Mouse (Mus musculus) right cerebral cortex, postnatal 14 days (tissue): Measurements from ENCODE around the gene Itga3.

Experiments
- DNase-seq: peaks from one replicate; pipeline ENCODE4 v3.0.0; 2022

Itga3 gene

DNA sequence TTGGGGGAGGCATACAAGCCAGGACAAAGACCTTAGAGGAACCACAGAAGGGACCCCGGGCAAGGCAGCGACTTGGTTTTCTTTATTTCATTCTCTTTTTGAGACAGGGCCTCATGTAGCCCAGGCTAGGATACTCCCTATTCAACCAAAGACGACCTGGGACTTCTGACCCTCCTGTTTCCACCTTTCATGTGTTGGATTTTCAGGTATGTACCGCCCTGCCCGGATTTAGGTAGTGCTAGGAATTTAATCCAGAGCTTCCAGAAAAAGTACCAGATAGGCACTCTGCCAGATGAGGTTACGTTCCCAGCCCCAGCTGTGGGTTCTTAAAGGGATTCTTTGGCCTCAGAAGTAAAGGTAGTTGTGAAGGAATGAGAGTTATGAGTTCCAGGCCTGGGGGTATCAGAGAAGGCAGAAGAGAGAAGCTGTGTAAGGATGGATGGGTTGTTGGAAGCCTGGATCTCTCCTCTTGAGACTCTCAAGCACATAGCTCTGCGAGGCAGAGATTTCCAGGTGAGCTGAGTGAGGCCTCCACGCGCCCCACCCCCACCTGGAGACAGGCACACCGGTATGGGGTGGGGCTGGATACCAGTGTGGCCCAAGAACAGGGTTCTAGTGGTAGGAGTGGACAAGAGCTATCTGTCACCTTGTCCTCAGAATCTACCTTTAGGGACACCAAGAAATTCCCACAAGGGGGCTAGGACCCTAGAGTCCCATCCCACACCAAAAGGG, 7.2 kb downstream of the Itga3 start:
- no peak for DNase-seq

GRCm38 (mm10) chr11:95056768-95057501, 19.7 kb downstream of the Itga3 start:
- no peak for DNase-seq

- DNase-seq: no peak
Measured at GRCm38 (mm10) chr11:95053062-95053461, 23.5 kb downstream of the Itga3 start.

DNA sequence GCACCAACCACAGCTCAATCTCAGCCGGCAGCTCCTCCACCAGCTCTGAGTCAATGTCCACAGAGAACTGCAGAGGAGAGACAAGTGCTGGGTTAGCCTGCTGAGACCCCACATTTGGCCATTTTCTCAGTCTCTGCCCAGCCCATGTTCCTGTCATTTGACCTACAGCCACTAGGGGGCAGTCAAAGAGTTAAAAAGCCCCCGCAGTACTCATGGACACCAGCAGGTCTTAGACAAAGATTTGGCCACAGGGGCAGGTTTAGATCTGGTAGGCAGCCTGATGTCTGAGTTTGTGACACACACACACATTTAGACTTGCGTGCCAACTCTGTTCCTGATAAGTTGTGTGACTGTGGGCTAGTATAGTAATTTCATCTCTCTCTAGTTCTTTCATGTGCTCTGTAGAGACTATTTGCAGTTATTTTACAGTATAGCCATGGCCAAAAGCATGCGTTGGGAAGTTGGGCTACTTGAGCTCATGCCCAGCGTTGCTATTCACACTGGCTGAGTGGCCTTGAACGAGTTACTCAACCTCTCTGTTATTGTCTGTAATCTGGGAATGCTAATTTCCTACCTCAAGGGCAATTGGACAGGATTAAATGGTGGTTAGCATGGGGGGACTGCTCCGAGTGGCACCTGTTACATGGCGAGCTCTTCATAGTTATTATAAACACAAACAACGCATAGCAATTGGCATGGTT, 29.5 kb downstream of the Itga3 start:
- DNase-seq: no peak

DNA sequence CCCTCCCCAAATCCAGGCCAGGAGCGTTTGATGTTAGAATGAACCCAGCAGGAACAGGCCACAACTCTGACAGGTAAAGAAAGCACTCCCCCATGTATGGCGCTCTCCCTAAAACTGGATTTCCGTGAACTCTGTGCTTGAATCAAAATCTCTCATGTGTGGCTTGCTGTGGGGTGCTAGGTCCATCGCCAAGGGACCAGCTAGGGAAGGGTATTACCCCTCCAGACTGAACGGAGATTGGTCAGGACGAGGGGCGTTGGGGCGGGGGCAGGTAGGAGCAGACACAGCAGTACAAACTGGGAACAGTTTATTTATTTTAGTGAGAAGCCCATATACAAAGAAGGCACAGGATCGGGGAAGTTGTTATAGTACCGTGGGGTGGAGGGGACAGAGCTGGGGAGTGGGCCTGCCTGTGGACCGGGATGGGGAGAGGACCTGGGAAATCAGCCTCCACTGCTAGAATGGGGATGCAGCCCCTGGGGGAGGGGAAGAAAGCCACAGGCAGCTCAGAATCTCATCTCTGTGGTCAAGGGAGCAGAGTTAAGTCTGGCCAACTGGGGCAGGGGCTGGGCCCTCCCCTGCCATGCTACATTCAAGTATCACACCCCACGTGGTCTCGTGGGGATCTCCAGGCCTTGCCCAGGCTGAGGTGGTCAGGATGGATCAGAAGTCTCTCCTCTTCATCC, 32.3 kb downstream of the Itga3 start:
- DNase-seq: no peak

GRCm38 (mm10) chr11:95043608-95044007, 33.0 kb downstream of the Itga3 start:
- DNase-seq: no peak

DNA sequence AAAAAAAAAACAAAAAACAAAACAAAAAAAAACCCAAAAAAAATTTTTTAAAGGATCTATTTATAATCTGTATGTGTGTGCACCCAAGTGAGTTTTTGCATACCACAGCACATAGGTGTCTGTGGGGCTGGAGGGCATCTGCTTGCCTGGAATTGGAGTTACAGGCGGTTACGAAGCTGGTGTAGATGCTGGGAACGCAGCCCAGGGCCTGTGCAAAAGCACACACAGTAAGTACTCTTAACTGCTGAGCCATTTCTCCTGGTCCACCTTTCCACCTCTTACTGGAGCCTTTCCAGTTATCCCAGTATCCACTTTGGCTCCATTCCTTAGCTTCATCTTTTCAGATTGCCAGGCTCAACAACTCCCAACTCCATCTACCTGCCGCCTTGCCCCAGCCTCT, 33.5 kb downstream of the Itga3 start:
- DNase-seq: no peak

DNA sequence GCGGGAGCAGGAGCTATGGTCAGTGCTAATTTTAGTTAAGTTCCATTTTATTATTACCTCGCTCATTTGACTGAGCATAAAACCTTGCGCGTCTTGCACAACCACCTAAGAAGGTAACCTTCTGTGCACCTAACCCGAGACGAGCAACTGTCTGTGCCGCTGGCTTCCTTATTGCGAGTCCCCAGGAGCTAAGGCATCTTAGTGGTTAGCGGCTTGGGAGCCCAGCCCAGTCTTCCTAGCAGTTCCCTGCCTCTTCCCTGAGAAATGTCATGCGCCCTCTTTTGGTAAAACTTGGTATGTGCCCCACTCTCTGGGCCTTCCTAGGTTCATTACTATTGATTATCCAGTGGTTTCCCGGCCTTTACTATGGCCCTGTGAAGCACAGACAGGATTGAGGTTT, 34.5 kb downstream of the Itga3 start:
- DNase-seq: peak; percentile 80

DNA sequence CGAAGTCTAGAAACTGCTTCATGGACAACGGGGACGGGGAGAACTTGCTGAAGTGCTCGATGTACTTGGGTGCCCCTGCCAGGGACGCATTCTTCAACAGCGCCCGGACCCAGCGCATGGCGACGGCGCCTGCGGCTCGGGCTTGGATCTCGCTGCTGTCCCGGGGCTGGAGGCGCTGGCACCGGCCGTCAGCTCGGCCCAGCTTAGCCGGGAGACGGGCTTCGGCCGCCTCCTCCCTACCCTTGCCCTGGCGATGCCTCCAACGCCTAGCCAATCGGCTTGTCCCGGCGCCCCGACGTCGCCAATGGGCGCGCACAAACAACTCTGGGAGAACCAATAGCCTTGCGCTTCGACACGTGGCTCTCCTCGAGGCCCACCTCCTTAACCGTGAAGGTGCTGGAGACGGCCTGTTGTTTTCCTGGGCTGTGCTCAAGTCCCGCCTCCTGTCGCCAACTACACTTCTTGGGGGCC, 35.4 kb downstream of the Itga3 start, which contains the start of gene Pdk2:
Gene Pdk2, minus strand, starts transcription at position 216 of the 471 bp plus-strand sequence.
- DNase-seq: peak; percentile 94

GRCm38 (mm10) chr11:95040491-95041138, 36.0 kb downstream of the Itga3 start:
- peak; percentile 35 for DNase-seq

- no peak for DNase-seq
Measured at GRCm38 (mm10) chr11:95039766-95040165, 36.8 kb downstream of the Itga3 start.

GRCm38 (mm10) chr11:95038818-95039655, 37.6 kb downstream of the Itga3 start:
- DNase-seq: no peak

- no peak for DNase-seq
Measured at GRCm38 (mm10) chr11:95038156-95038817, 38.3 kb downstream of the Itga3 start.

GRCm38 (mm10) chr11:95037306-95037705, 39.3 kb downstream of the Itga3 start:
- DNase-seq: no peak

DNA sequence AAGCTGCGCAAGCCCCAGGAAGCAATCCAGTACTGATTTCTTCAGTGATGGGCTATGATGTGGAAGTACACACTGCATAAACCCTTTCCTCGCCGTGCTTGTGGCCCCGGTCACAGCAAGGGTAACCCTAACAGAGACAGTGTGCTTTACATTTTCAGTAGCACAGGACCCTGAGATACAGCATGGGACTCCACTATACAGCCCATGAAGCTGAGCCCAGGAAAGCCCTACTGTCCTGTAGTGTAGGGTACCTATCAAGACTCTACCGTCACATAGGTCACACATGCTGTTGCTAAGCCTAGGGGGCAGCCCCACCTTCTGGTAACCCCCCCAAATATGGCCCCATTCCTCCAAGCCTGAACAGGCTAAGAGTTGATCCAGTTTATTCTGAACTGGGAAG, 40.1 kb downstream of the Itga3 start:
- DNase-seq: no peak

- DNase-seq: no peak
Measured at GRCm38 (mm10) chr11:95034902-95035301, 41.7 kb downstream of the Itga3 start.

DNA sequence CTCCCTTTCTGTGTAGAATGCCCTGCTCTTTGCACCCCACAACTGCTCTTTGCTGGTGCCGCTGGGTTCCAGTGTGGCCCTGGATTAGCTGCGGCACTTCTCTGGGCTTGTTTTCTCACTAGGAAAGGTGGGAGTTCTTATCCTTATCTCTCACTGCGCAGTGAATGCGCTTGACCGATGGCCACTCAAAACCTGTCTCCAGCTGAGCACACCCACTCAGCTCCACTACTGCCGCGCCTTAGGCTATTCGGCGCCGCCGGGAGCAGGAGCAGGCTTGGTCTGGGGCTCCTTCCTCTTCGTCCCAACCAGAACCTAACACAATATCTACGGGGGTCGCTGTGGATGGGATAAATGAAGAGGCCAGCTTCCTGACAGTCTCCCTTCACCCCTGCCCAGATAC, 43.0 kb downstream of the Itga3 start:
- DNase-seq: no peak

- no peak for DNase-seq
Measured at GRCm38 (mm10) chr11:95032945-95033344, 43.7 kb downstream of the Itga3 start.

DNA sequence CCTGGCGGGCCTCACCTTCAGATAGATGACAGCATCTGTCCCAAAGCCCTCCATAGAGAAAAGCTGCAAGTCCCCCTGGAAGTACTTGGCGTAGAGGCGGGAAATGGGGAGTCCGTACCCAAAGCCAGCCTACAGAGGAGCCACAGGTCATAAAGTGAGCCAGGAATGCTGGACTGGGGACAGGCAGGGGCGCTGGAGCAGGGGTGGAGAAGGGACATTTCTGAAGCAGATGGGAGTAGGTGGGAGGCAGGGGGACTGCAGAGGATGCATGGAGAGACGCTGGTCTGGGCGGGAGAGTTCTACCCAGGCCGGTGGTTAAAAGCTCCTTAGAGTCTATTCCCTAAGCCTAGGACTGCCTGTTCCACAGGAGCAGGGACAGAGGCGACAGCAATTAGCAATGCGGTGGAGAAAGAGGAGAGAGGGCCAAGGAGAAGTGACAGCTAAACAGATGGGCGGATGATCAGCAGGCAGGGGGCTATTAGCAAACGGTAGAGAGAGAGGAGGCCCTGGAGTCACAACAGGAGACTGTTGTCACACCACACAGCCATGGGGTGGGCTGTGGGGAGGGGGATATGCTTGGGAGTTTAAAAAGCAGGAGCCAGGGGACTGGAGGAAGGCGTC, 48.6 kb downstream of the Itga3 start:
- no peak for DNase-seq

DNA sequence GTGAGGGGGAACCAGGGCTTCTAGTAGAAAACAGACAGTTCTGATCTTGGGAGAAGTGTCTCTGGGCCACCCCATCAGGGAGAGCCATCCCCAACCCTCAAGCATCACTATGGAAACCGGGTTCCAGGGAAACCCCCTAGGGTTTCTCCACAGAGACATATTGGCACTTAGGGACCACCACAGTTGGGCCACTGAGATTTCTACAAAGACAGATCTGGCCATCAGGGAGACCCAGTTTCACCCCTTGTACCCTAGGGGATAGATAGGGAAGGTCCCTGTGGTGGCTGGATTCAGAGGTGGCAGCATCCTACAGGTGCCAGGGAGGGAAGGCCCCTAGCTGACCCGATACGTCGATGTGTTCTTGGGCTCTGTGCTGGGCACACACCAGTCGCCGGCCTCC, 49.8 kb downstream of the Itga3 start:
- no peak for DNase-seq
